Comparison of ENCODE assay signal across 8 mouse cellular contexts in the genomic region with DNA sequence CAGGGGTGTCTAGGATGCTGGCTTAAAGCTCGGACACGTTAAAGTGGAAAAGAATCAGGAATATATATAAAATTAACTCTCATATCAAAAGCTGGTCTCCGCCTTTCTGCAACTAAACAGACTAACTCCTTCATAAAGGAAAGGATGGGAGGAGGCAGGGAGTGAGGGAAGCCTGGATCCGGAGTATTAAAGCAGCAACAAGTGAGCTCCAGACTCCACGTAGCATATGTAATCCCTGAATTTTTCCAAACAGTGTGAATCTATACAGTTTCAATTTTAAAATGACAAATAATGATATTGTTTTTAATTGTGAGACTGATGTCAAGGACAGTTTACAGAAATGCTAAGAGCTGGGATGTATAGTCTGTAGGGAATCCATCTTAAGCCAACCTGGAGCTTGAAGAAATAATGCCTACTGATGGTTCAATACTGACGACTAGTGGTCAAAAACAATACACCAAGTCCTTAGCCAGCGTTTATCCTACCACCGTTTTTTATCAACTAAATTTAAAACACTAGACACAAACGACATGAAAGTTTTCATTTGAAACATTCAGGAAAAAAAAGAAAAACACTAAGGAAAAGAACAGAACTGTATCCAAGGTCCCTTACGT.
A peak's percentile ranks its signal among the peaks of the same experiment; 100 is the strongest.
DNase-seq lines count a peak whose midpoint lies in the region; ATAC-seq and TF ChIP-seq lines count a peak whose summit lies in the region.

No protein-coding gene starts in this region.

- TF ChIP-seq CTCF in kidney, postnatal 0 days (IDR thresholded peaks at IDR 0.05; ENCODE audit: low read depth) = peak; percentile 94
- TF ChIP-seq CTCF in CH12.LX (conservative IDR thresholded peaks at IDR 0.05 in 1 of 2, IDR thresholded peaks at IDR 0.05 in 1 of 2; ENCODE audit: low read depth in 2 of 2, low read length in 2 of 2) = peak; percentile 70 to 86

- no peak overlapping the region for H3K4me3 ChIP-seq in kidney, postnatal 0 days (replicated peaks; ENCODE audit: low read depth, low read length)
- H3K4me3 ChIP-seq in CH12.LX (replicated peaks in 1 of 3; ENCODE audit: low read depth in 2 of 3, low read length in 2 of 3, poor library complexity in 1 of 3) = no peak overlapping the region
- no peak overlapping the region for H3K4me3 ChIP-seq in hindbrain, embryonic 13.5 days
- H3K4me3 ChIP-seq in midbrain, embryonic 12.5 days = no peak overlapping the region

- no peaks in the 10 kb centered on the region for H3K4me1 ChIP-seq in kidney, postnatal 0 days (replicated peaks; ENCODE audit: insufficient read depth, low read length)
- H3K4me1 ChIP-seq in CH12.LX (ENCODE audit: control insufficient read depth in 1 of 2, insufficient read depth in 2 of 2) = peaks cover 2 to 15% of the 10 kb centered on the region in 2 experiments; a peak in 3 of 4 replicates
- H3K4me1 ChIP-seq in hindbrain, embryonic 13.5 days (replicated peaks) = no peaks in the 10 kb centered on the region
- H3K4me1 ChIP-seq in midbrain, embryonic 12.5 days = no peaks in the 10 kb centered on the region

- DNase-seq in kidney, postnatal 0 days (ENCODE audit: low spot score) = peak; percentile 80
- no peak for DNase-seq in kidney, postnatal 10 days
- DNase-seq in CH12.LX (ENCODE audit: extremely low read depth) = peak; percentile 60
- DNase-seq in c-Kit-positive CD71-negative TER-119-negative erythroid progenitor cells, embryonic 14.5 days (ENCODE audit: low read depth) = peak; percentile 32
- no peak for DNase-seq in spleen, adult 18-20 months
- DNase-seq in thymus, postnatal 25 days = no peak

- in situ Hi-C loops in CH12.LX (cut with MboI; ENCODE audit: low pct_ligation_motif_present, low pct_unique_long_range_greater_than_20kb, low sequenced_read_pairs) = loop anchor here (10.0 to 25.0 kb wide), 5 partner anchors 327 to 1827 kb away; no protein-coding TSS in a partner anchor

- 56% methylated on average over 10 of the region's 10 CpGs for WGBS in kidney, postnatal 0 days
- 58% methylated on average over 10 of the region's 10 CpGs for WGBS in hindbrain, embryonic 13.5 days
- WGBS in midbrain, embryonic 12.5 days = 61% methylated on average over 10 of the region's 10 CpGs

- no peak overlapping the region for H3K4me2 ChIP-seq in kidney, postnatal 0 days (ENCODE audit: low read length)
- H3K4me2 ChIP-seq in CH12.LX (ENCODE audit: insufficient read depth, low read depth, poor library complexity, severe bottlenecking) = no peak overlapping the region
- H3K4me2 ChIP-seq in hindbrain, embryonic 13.5 days = no peak overlapping the region
- no peak overlapping the region for H3K4me2 ChIP-seq in midbrain, embryonic 12.5 days (replicated peaks)

- peak; percentile 98 for TF ChIP-seq RAD21 in CH12.LX (IDR thresholded peaks at IDR 0.05; ENCODE audit: low read depth, low read length)

- no peaks in the 10 kb centered on the region for H3K9me3 ChIP-seq in kidney, postnatal 0 days (replicated peaks; ENCODE audit: low read length)
- no peaks in the 10 kb centered on the region for H3K9me3 ChIP-seq in CH12.LX (replicated peaks; ENCODE audit: low read length)
- no peaks in the 10 kb centered on the region for H3K9me3 ChIP-seq in hindbrain, embryonic 13.5 days
- no peaks in the 10 kb centered on the region for H3K9me3 ChIP-seq in midbrain, embryonic 12.5 days

- no peaks in the 10 kb centered on the region for H3K36me3 ChIP-seq in kidney, postnatal 0 days (ENCODE audit: insufficient read depth, low read length)
- peaks cover 3 to 27% of the 10 kb centered on the region in 2 experiments for H3K36me3 ChIP-seq in CH12.LX (replicated peaks in 1 of 2; ENCODE audit: control insufficient read depth in 1 of 2, insufficient read depth in 1 of 2, low read length in 1 of 2)
- no peaks in the 10 kb centered on the region for H3K36me3 ChIP-seq in hindbrain, embryonic 13.5 days
- no peaks in the 10 kb centered on the region for H3K36me3 ChIP-seq in midbrain, embryonic 12.5 days

- no peak for TF ChIP-seq EP300 in CH12.LX (IDR thresholded peaks at IDR 0.05; ENCODE audit: low read length)

- H3K27ac ChIP-seq in kidney, postnatal 0 days = no peak overlapping the region
- no peak overlapping the region for H3K27ac ChIP-seq in CH12.LX (ENCODE audit: insufficient read depth, low read depth)
- H3K27ac ChIP-seq in hindbrain, embryonic 13.5 days = no peak overlapping the region
- H3K27ac ChIP-seq in midbrain, embryonic 12.5 days (replicated peaks) = no peak overlapping the region

- ATAC-seq in kidney, postnatal 0 days (replicated peaks; ENCODE audit: low FRiP score, low read depth) = no peak
- peak; percentile 63; the same call in 1 of the 2 replicates for ATAC-seq in hindbrain, embryonic 13.5 days (ENCODE audit: low FRiP score)
- ATAC-seq in midbrain, embryonic 12.5 days (ENCODE audit: low FRiP score, low read depth) = peak; percentile 82

- dilution Hi-C loops in CH12.LX (cut with MboI; ENCODE audit: extremely low pct_ligation_motif_present, extremely low pct_unique_long_range_greater_than_20kb, low sequenced_read_pairs) = no loop called here

- no peak overlapping the region for H3K9ac ChIP-seq in kidney, postnatal 0 days (ENCODE audit: low read depth, low read length)
- H3K9ac ChIP-seq in CH12.LX (ENCODE audit: insufficient read depth, low read depth) = no peak overlapping the region
- no peak overlapping the region for H3K9ac ChIP-seq in hindbrain, embryonic 13.5 days
- no peak overlapping the region for H3K9ac ChIP-seq in midbrain, embryonic 12.5 days (replicated peaks)

- no peaks in the 10 kb centered on the region for H3K27me3 ChIP-seq in kidney, postnatal 0 days (ENCODE audit: insufficient read depth, low read length)
- no peaks in the 10 kb centered on the region for H3K27me3 ChIP-seq in CH12.LX (replicated peaks)
- no peaks in the 10 kb centered on the region for H3K27me3 ChIP-seq in hindbrain, embryonic 13.5 days
- no peaks in the 10 kb centered on the region for H3K27me3 ChIP-seq in midbrain, embryonic 12.5 days

- TF ChIP-seq POLR2A in CH12.LX (IDR thresholded peaks at IDR 0.05; ENCODE audit: low read depth, low read length) = no peak

- no peaks in the 10 kb centered on the region for H3K79me2 ChIP-seq in CH12.LX (replicated peaks; ENCODE audit: control insufficient read depth, extremely low read depth, insufficient read depth, poor library complexity, severe bottlenecking)

TF ChIP-seq in CH12.LX, 34 proteins besides CTCF, POLR2A, EP300 and RAD21:
- TF ChIP-seq BHLHE40 (IDR thresholded peaks at IDR 0.05; ENCODE audit: low read depth, low read length) = no peak
- peak; percentile 42; the same call in 1 of the 2 replicates for TF ChIP-seq ZC3H11A (IDR thresholded peaks at IDR 0.05; ENCODE audit: low read depth, low read length)
- no peak for TF ChIP-seq MEF2A (IDR thresholded peaks at IDR 0.05; ENCODE audit: borderline replicate concordance, low read depth, low read length)
- TF ChIP-seq HCFC1 (IDR thresholded peaks at IDR 0.05; ENCODE audit: low read depth, low read length) = no peak
- peak; percentile 73 for TF ChIP-seq SMC3 (IDR thresholded peaks at IDR 0.05; ENCODE audit: low read depth, low read length)
- TF ChIP-seq TCF12 (IDR thresholded peaks at IDR 0.05; ENCODE audit: low read depth, low read length) = no peak

Comparison
In these comparisons a context has a peak if more than half of its experiments do, and no peak if none do; other contexts are left out.
1. DNase-seq: peak in kidney, postnatal 0 days (single experiment), CH12.LX (single experiment) and c-Kit-positive CD71-negative TER-119-negative erythroid progenitor cells, embryonic 14.5 days (single experiment); none in kidney, postnatal 10 days (single experiment), spleen, adult 18-20 months (0 of 2) and thymus, postnatal 25 days (single experiment).